Mouse (Mus musculus) limb, embryonic 11.5 days (tissue): ENCODE results near the gene Dyx1c1. TPM values are rescaled to one million over a fixed set of nuclear protein-coding genes. Genes with fewer than 3 reads are reported as not detected.

Source experiments
- ATAC-seq: fragments of 200-750 bp; cut with Nextera tagmentation; 2 replicates; pipeline ENCODE4 v1.8.0; 2017; ENCODE audit warnings: low read depth; ENCODE audit not compliant: insufficient number of reproducible peaks, low FRiP score, low TSS enrichment
- DNase-seq: peaks from one replicate; pipeline ENCODE4 v3.0.0-alpha.2; 2015; ENCODE audit warnings: low spot score
- H3K27ac ChIP-seq: fragments of 300-500 bp; sonication (generic); replicated peaks from 2 replicates; pipeline ENCODE4 v1.5.1; 2014; ENCODE audit warnings: low read depth, mild to moderate bottlenecking, low read length
- H3K27me3 ChIP-seq: fragments of 300-500 bp; sonication (generic); 2 replicates; pipeline ENCODE4 v1.6.1; 2014; ENCODE audit warnings: mild to moderate bottlenecking, low read length, mixed read lengths; ENCODE audit not compliant: control insufficient read depth, insufficient read depth
- H3K36me3 ChIP-seq: fragments of 300-500 bp; sonication (generic); 2 replicates; pipeline ENCODE4 v1.6.1; 2014; ENCODE audit warnings: mild to moderate bottlenecking, low read length, moderate library complexity, mixed read lengths; ENCODE audit not compliant: control insufficient read depth, insufficient read depth
- H3K4me1 ChIP-seq: fragments of 300-500 bp; sonication (generic); 2 replicates; pipeline ENCODE4 v1.6.1; 2014; ENCODE audit warnings: low read length, mixed read lengths; ENCODE audit not compliant: control insufficient read depth, insufficient read depth
- H3K4me2 ChIP-seq: fragments of 300-500 bp; sonication (generic); 2 replicates; pipeline ENCODE4 v1.6.1; 2014; ENCODE audit warnings: low read depth, mild to moderate bottlenecking, moderate library complexity; ENCODE audit not compliant: severe bottlenecking
- H3K4me3 ChIP-seq: fragments of 300-500 bp; sonication (generic); 2 replicates; pipeline ENCODE4 v1.5.1; 2014; ENCODE audit warnings: low read depth, low read length
- H3K9ac ChIP-seq: fragments of 300-500 bp; sonication (generic); 2 replicates; pipeline ENCODE4 v1.6.1; 2014; ENCODE audit warnings: mild to moderate bottlenecking, low read length
- H3K9me3 ChIP-seq: fragments of 300-500 bp; sonication (generic); 2 replicates; pipeline ENCODE4 v1.6.1; 2016; ENCODE audit warnings: low read length; ENCODE audit not compliant: control insufficient read depth
- WGBS: fragments of 180-500 bp; shearing (Covaris S2); extraction: QIAGEN DNeasy Blood & Tissue Kit; methylation state at CpG from one replicate; pipeline ENCODE4 v1.1.7; 2014; 5-methylcytosine and 5-hydroxymethylcytosine counted together
- polyA plus RNA-seq: library from polyadenylated mRNA; unstranded; fragments of >200 nt; fragmentation: Nextera tagmentation; extraction: Ambion mirVana; gene quantifications from 2 replicates; pipeline ENCODE4 v1.2.1, GENCODE M21; 2014

Dyx1c1 gene
- polyA plus RNA-seq, 1 experiment from 2014 or later, result 1.2 TPM

GRCm38 (mm10) chr9:73000487-73000886 is 41.9 kb downstream of the Dyx1c1 start:
- ATAC-seq (no peak), DNase-seq (no peak)
- no peak overlapping the region for H3K9ac ChIP-seq
- H3K27ac ChIP-seq, result no peak overlapping the region
- no peak overlapping the region for H3K4me3 ChIP-seq
- no peaks in the 10 kb centered on the region for H3K36me3 ChIP-seq
- no peak overlapping the region for H3K4me2 ChIP-seq
- H3K4me1 ChIP-seq, result no peaks in the 10 kb centered on the region
- H3K27me3 ChIP-seq, result no peaks in the 10 kb centered on the region
- WGBS, result 64% methylated on average over 2 of the region's 2 CpGs
- H3K9me3 ChIP-seq, result no peaks in the 10 kb centered on the region

GRCm38 (mm10) chr9:73001314-73002011 is 42.9 kb downstream of the Dyx1c1 start:
- no peaks in the 10 kb centered on the region for H3K27me3 ChIP-seq
- whole genome bisulfite sequencing, result 91% methylated on average over 13 of the region's 13 CpGs
- ATAC-seq, result no peak

GRCm38 (mm10) chr9:73002177-73002576 is 43.6 kb downstream of the Dyx1c1 start:
- H3K4me1 ChIP-seq, result no peaks in the 10 kb centered on the region
- no peak overlapping the region for H3K4me2 ChIP-seq
- no peaks in the 10 kb centered on the region for H3K36me3 ChIP-seq
- ATAC-seq (no peak), DNase-seq (no peak)
- H3K9me3 ChIP-seq, result no peaks in the 10 kb centered on the region
- no peak overlapping the region for H3K27ac ChIP-seq
- no peak overlapping the region for H3K9ac ChIP-seq
- 76% methylated on average over 3 of the region's 3 CpGs for WGBS
- no peaks in the 10 kb centered on the region for H3K27me3 ChIP-seq
- no peak overlapping the region for H3K4me3 ChIP-seq

More at GRCm38 (mm10) chr9:73001314-73002011, 42.9 kb downstream of the Dyx1c1 start:
- no peak overlapping the region for H3K9ac ChIP-seq
- H3K4me1 ChIP-seq, result no peaks in the 10 kb centered on the region
- H3K27ac ChIP-seq, result no peak overlapping the region
- no peak overlapping the region for H3K4me2 ChIP-seq
- no peaks in the 10 kb centered on the region for H3K36me3 ChIP-seq
- no peaks in the 10 kb centered on the region for H3K9me3 ChIP-seq
- no peak overlapping the region for H3K4me3 ChIP-seq
- no peak for DNase-seq

- no peaks in the 10 kb centered on the region for H3K4me1 ChIP-seq
- WGBS, result 87% methylated on average over 8 of the region's 8 CpGs
- H3K9me3 ChIP-seq, result no peaks in the 10 kb centered on the region
- H3K27ac ChIP-seq, result no peak overlapping the region
- H3K4me2 ChIP-seq, result no peak overlapping the region
- H3K4me3 ChIP-seq, result no peak overlapping the region
- no peak for DNase-seq
- H3K27me3 ChIP-seq, result no peaks in the 10 kb centered on the region
- H3K36me3 ChIP-seq, result no peaks in the 10 kb centered on the region
- H3K9ac ChIP-seq, result no peak overlapping the region
- ATAC-seq, result no peak
Observed at GRCm38 (mm10) chr9:73004076-73004475, 45.5 kb downstream of the Dyx1c1 start.

GRCm38 (mm10) chr9:73005106-73005505 is 46.5 kb downstream of the Dyx1c1 start:
- no peaks in the 10 kb centered on the region for H3K27me3 ChIP-seq
- no peak overlapping the region for H3K27ac ChIP-seq
- no peak overlapping the region for H3K4me2 ChIP-seq
- DNase-seq, result no peak
- no peaks in the 10 kb centered on the region for H3K4me1 ChIP-seq
- no peak overlapping the region for H3K9ac ChIP-seq
- no peaks in the 10 kb centered on the region for H3K9me3 ChIP-seq
- no peak for ATAC-seq
- no peaks in the 10 kb centered on the region for H3K36me3 ChIP-seq
- H3K4me3 ChIP-seq, result no peak overlapping the region
- WGBS, result 83% methylated on average over 6 of the region's 6 CpGs

- H3K4me3 ChIP-seq, result no peak overlapping the region
- ATAC-seq (no peak), DNase-seq (no peak)
- no peaks in the 10 kb centered on the region for H3K9me3 ChIP-seq
- H3K27ac ChIP-seq, result no peak overlapping the region
- no peaks in the 10 kb centered on the region for H3K36me3 ChIP-seq
- no peak overlapping the region for H3K4me2 ChIP-seq
- no peak overlapping the region for H3K9ac ChIP-seq
- H3K4me1 ChIP-seq, result no peaks in the 10 kb centered on the region
- 100% methylated on average over 3 of the region's 3 CpGs for WGBS
- H3K27me3 ChIP-seq, result no peaks in the 10 kb centered on the region
Observed at GRCm38 (mm10) chr9:73006175-73006574, 47.6 kb downstream of the Dyx1c1 start.

GRCm38 (mm10) chr9:73008384-73008783 is 49.8 kb downstream of the Dyx1c1 start:
- ATAC-seq (no peak), DNase-seq (no peak)
- H3K4me1 ChIP-seq, result no peaks in the 10 kb centered on the region
- H3K9ac ChIP-seq, result no peak overlapping the region
- H3K9me3 ChIP-seq, result no peaks in the 10 kb centered on the region
- H3K4me3 ChIP-seq, result no peak overlapping the region
- H3K36me3 ChIP-seq, result no peaks in the 10 kb centered on the region
- H3K4me2 ChIP-seq, result no peak overlapping the region
- no peaks in the 10 kb centered on the region for H3K27me3 ChIP-seq
- WGBS, result 71% methylated on average over 3 of the region's 3 CpGs
- H3K27ac ChIP-seq, result no peak overlapping the region

GRCm38 (mm10) chr9:73012629-73013028 is 54.0 kb downstream of the Dyx1c1 start:
- ATAC-seq, result no peak
- peaks cover 5% of the 10 kb centered on the region; the same call in 1 of the 2 replicates for H3K36me3 ChIP-seq
- H3K4me1 ChIP-seq, result no peaks in the 10 kb centered on the region
- no peak for DNase-seq
- H3K4me3 ChIP-seq, result no peak overlapping the region
- H3K27me3 ChIP-seq, result no peaks in the 10 kb centered on the region
- H3K27ac ChIP-seq, result no peak overlapping the region
- H3K9ac ChIP-seq, result no peak overlapping the region
- WGBS, result 86% methylated on average over 4 of the region's 4 CpGs
- H3K9me3 ChIP-seq, result no peaks in the 10 kb centered on the region
- no peak overlapping the region for H3K4me2 ChIP-seq

- H3K4me1 ChIP-seq, result no peaks in the 10 kb centered on the region
- no peak overlapping the region for H3K9ac ChIP-seq
- peaks cover 5% of the 10 kb centered on the region; the same call in 1 of the 2 replicates for H3K36me3 ChIP-seq
- no peak overlapping the region for H3K4me2 ChIP-seq
- DNase-seq (no peak), ATAC-seq (no peak)
- no peak overlapping the region for H3K27ac ChIP-seq
- H3K27me3 ChIP-seq, result no peaks in the 10 kb centered on the region
- no peak overlapping the region for H3K4me3 ChIP-seq
- no peaks in the 10 kb centered on the region for H3K9me3 ChIP-seq
- 72% methylated on average over 13 of the region's 13 CpGs for WGBS
Observed at GRCm38 (mm10) chr9:73014724-73015123, 56.1 kb downstream of the Dyx1c1 start.
